Mouse (Mus musculus) heart, adult 2 months (tissue): ENCODE measurements at regions not wholly inside any gene's neighbourhood (a gene's known extent, or its start where the extent isn't known, plus 50 kb on each side); places are given as distances from the start of the nearest gene placed in this dataset.

Experiments
- DNase-seq, 2 experiments: peaks; one replicate each; pipeline ENCODE4 v3.0.0; 2021
- H3K27ac ChIP-seq: fragments of 200-600 bp; 2 replicates; pipeline ENCODE4 v1.8.1; 2022
- H3K27me3 ChIP-seq: fragments of 200-500 bp; 2 replicates; pipeline ENCODE4 v1.6.1; 2012; ENCODE audit warnings: mild to moderate bottlenecking, low read length, inconsistent platforms, mixed read lengths; ENCODE audit not compliant: control insufficient read depth, insufficient read depth
- H3K36me3 ChIP-seq: fragments of 200-500 bp; 2 replicates; pipeline ENCODE4 v1.6.1; 2012; ENCODE audit warnings: low read length, inconsistent platforms; ENCODE audit not compliant: control insufficient read depth, insufficient read depth
- H3K4me1 ChIP-seq: fragments of 200-500 bp; 2 replicates; pipeline ENCODE4 v1.6.1; 2011; ENCODE audit warnings: low read length; ENCODE audit not compliant: control insufficient read depth, insufficient read depth
- H3K4me3 ChIP-seq: fragments of 200-600 bp; 2 replicates; pipeline ENCODE4 v1.8.1; 2022
- H3K79me2 ChIP-seq: fragments of 200-500 bp; replicated peaks from 2 replicates; pipeline ENCODE4 v1.6.1; 2012; ENCODE audit warnings: mild to moderate bottlenecking, inconsistent platforms, low read length, moderate library complexity, mixed read lengths; ENCODE audit not compliant: control insufficient read depth, insufficient read depth
- H3K9ac ChIP-seq: fragments of 200-500 bp; 2 replicates; pipeline ENCODE4 v1.6.1; 2012; ENCODE audit warnings: low read depth, mild to moderate bottlenecking, control low read depth, inconsistent platforms, low read length, mixed read lengths
- CTCF ChIP-seq: fragments of 200-600 bp; IDR thresholded peaks from 2 replicates; pipeline ENCODE4 v1.8.1; 2022; ENCODE audit warnings: antibody characterized with exemption, mild to moderate bottlenecking, moderate library complexity
- EP300 ChIP-seq: fragments of 200-500 bp; IDR thresholded peaks from 2 replicates; pipeline ENCODE4 v1.6.1; 2011; ENCODE audit warnings: low read depth, low read length, control low read depth; ENCODE audit not compliant: insufficient read depth
- POLR2A ChIP-seq: fragments of 200-500 bp; IDR thresholded peaks from 2 replicates; pipeline ENCODE4 v1.6.1; 2011; ENCODE audit warnings: mild to moderate bottlenecking, low read depth, low read length, control low read depth; ENCODE audit not compliant: insufficient read depth
- WGBS: fragments of 180-500 bp; shearing (Covaris S2); methylation state at CpG from one replicate; pipeline ENCODE4 v1.1.7; 2018; 5-methylcytosine and 5-hydroxymethylcytosine counted together
- intact Hi-C: fragments of 180-260 bp; cut with DNase I; formaldehyde crosslinking; loops from one replicate; pipeline ENCODE4 v1.15.1; 2025

- Histone ChIP-seq H3K27me3 (no peaks in the 10 kb centered on the region), H3K9ac (no peak overlapping the region), H3K36me3 (no peaks in the 10 kb centered on the region), H3K4me3 (no peak overlapping the region), H3K79me2 (no peaks in the 10 kb centered on the region), H3K4me1 (peaks cover 5% of the 10 kb centered on the region), H3K27ac (no peak overlapping the region)
- 27% methylated on average over 5 of the region's 5 CpGs for WGBS
- TF ChIP-seq POLR2A: peak; percentile 41; the same call in 1 of the 2 replicates
- TF ChIP-seq CTCF: no peak
- TF ChIP-seq EP300: no peak
- no peak for DNase-seq
- intact Hi-C loops: no loop called here
These were observed 87.8 kb upstream of the Enpp6 start for GRCm38 (mm10) chr8:46898697-46899445.

DNA sequence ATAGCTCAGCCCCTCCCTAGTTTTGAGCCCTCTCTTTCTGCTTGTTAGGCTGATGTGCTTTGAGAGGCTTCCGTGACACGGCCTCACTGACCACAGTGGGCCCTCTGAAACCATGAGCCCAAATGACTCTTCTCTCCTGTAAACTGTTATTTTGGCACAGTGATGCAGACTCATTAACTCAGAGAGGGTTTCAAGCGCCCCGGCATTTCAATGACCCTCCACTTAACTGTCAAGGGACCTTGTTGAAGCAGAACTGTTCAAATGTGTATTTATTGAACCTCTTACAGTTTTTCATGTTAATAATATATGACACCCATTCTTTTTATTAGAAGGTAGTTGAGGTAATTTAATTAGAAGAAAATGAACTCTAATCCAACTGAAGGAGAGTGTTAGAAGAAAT lies 85.9 kb upstream of the Enpp6 start:
- WGBS: 95% methylated on average over 4 of the region's 4 CpGs

DNA sequence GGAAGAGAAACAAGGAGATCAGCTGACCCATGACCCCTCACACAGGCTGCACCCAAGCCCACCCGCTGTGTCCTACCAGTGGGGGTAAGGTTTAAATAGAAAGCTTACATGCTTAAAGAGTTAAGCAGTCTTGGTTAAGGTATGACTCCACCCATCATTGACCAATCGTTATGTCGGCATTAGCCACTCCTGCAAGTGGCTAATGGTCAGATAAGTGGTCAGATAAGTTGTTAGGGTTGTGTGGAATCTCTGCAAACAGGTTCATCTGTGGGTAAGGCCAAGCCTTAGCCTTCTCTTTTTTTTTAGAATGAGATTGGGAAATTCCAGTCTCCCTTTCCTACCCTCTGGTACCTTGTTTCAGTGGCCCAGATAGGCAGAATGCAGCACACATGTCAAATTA lies 82.0 kb upstream of the Enpp6 start:
- Histone ChIP-seq H3K4me3 (no peak overlapping the region), H3K36me3 (no peaks in the 10 kb centered on the region), H3K9ac (no peak overlapping the region), H3K4me1 (no peaks in the 10 kb centered on the region; the same call in 1 of the 2 replicates), H3K79me2 (no peaks in the 10 kb centered on the region), H3K27ac (no peak overlapping the region), H3K27me3 (no peaks in the 10 kb centered on the region)
- intact Hi-C loops: no loop called here
- no peak for DNase-seq
- TF ChIP-seq POLR2A (no peak), EP300 (no peak), CTCF (no peak)
- 64% methylated on average over 3 of the region's 3 CpGs for WGBS

More for the DNA sequence above, 85.9 kb upstream of the Enpp6 start:
- no peak overlapping the region for H3K4me3 ChIP-seq
- TF ChIP-seq POLR2A (no peak), CTCF (no peak), EP300 (no peak)
- H3K9ac ChIP-seq: no peak overlapping the region
- no peaks in the 10 kb centered on the region for H3K79me2 ChIP-seq
- H3K4me1 ChIP-seq: peaks cover 5% of the 10 kb centered on the region
- H3K27me3 ChIP-seq: no peaks in the 10 kb centered on the region
- no peak for DNase-seq
- no peaks in the 10 kb centered on the region for H3K36me3 ChIP-seq
- intact Hi-C loops: no loop called here
- H3K27ac ChIP-seq: no peak overlapping the region

DNA sequence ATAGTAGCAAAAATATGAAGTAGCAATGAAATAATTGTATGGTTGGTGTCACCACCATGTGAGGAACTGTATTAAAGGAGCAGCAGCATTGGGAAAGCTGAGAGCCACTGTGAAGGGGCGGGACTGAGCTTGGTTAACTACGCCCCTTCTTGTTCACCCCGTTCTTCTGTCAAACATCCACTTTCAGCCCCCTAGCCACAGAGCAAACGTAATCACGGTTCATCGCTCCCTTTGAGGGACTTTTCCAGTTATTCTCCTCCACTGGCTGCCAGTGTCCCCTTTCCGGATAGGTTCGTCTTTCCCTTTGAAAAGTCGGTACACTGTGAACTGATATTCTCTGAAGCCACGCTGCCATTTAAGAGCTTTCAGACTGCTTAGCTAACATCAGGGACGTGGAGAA lies 79.3 kb upstream of the Enpp6 start:
- intact Hi-C loops: no loop called here
- H3K4me3 ChIP-seq: no peak overlapping the region
- TF ChIP-seq CTCF (no peak), EP300 (no peak), POLR2A (no peak)

DNA sequence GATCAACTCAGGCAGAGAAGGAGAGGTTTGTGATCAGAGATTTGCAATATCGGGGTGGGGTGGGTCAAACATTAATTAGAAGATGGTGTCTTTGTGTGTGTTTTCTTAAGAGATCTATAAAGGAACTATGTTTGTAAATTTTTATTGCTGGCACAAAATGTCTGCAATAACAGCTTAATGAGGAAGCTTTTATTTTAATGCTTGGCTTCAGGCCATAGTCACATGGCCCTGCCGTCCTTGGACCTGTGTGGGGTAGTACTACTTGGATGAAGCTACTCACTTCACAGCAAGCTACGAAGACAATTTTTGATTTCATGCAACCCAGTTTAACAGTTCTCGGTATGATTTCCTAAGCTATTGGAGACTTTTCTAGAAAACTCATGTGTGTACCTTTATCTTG lies 78.5 kb upstream of the Enpp6 start:
- H3K36me3 ChIP-seq: no peaks in the 10 kb centered on the region
- no peak overlapping the region for H3K27ac ChIP-seq
- TF ChIP-seq CTCF (no peak), EP300 (no peak), POLR2A (no peak)
- 66% methylated on average over 4 of the region's 4 CpGs for WGBS
- no peak overlapping the region for H3K4me3 ChIP-seq
- no peak for DNase-seq
- H3K27me3 ChIP-seq: no peaks in the 10 kb centered on the region
- H3K9ac ChIP-seq: no peak overlapping the region
- no peaks in the 10 kb centered on the region; the same call in 1 of the 2 replicates for H3K4me1 ChIP-seq
- no peaks in the 10 kb centered on the region for H3K79me2 ChIP-seq
- intact Hi-C loops: no loop called here

More for the DNA sequence above, 79.3 kb upstream of the Enpp6 start:
- 81% methylated on average over 11 of the region's 11 CpGs for WGBS
- Histone ChIP-seq H3K36me3 (no peaks in the 10 kb centered on the region), H3K27me3 (no peaks in the 10 kb centered on the region), H3K27ac (no peak overlapping the region), H3K9ac (no peak overlapping the region), H3K4me1 (no peaks in the 10 kb centered on the region; the same call in 1 of the 2 replicates), H3K79me2 (no peaks in the 10 kb centered on the region)
- DNase-seq: no peak

DNA sequence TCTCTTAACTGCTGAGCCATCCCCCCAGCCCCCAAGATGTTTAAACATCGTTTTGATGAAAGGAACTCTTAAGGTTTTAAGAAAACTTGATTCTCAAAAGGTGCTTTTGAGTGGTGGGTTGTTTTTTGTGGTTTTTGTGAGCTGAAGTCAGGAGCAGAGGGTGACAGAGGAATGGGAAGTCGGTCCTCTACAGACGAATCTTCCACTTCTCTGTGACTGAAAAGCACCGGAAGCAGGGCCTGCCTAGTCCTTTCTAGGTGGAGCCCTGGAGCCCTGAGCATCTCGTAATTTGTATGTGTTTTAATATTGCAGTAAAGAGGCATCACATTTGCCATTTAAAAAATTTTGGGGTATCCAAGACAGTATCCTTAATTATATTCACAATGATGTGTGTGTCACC lies 72.7 kb upstream of the Enpp6 start:
- no peak for DNase-seq
- 43% methylated on average over 5 of the region's 5 CpGs for WGBS
- Histone ChIP-seq H3K27ac (no peak overlapping the region), H3K27me3 (no peaks in the 10 kb centered on the region; the same call in 1 of the 2 replicates), H3K9ac (no peak overlapping the region), H3K79me2 (no peaks in the 10 kb centered on the region), H3K36me3 (no peaks in the 10 kb centered on the region), H3K4me1 (no peaks in the 10 kb centered on the region), H3K4me3 (no peak overlapping the region)
- intact Hi-C loops: no loop called here
- TF ChIP-seq EP300: no peak
- no peak for TF ChIP-seq POLR2A
- no peak for TF ChIP-seq CTCF
